Mouse (Mus musculus) hindbrain, embryonic 10.5 days (tissue): ENCODE measurements at regions not wholly inside any gene's neighbourhood (a gene's known extent, or its start where the extent isn't known, plus 50 kb on each side); places are given as distances from the start of the nearest gene placed in this dataset.

Experiments
- DNase-seq: peaks from one replicate; pipeline ENCODE4 v3.0.0-alpha.2; 2017; ENCODE audit warnings: low spot score
- H3K27ac ChIP-seq: fragments of 300-500 bp; sonication (generic); 2 replicates; pipeline ENCODE4 v1.5.1; 2016; ENCODE audit warnings: mild to moderate bottlenecking, moderate library complexity
- H3K27me3 ChIP-seq: fragments of 300-500 bp; sonication (generic); 2 replicates; pipeline ENCODE4 v1.6.1; 2016; ENCODE audit warnings: mild to moderate bottlenecking; ENCODE audit not compliant: poor library complexity, insufficient read depth, severe bottlenecking
- H3K36me3 ChIP-seq: fragments of 300-500 bp; sonication (generic); 2 replicates; pipeline ENCODE4 v1.6.1; 2016; ENCODE audit warnings: mild to moderate bottlenecking, moderate library complexity
- H3K4me1 ChIP-seq: fragments of 300-500 bp; sonication (generic); replicated peaks from 2 replicates; pipeline ENCODE4 v1.6.1; 2016; ENCODE audit warnings: mild to moderate bottlenecking
- H3K4me3 ChIP-seq: fragments of 300-500 bp; sonication (generic); 2 replicates; pipeline ENCODE4 v1.5.1; 2016; ENCODE audit warnings: mild to moderate bottlenecking, moderate library complexity
- H3K9me3 ChIP-seq: fragments of 300-500 bp; sonication (generic); 2 replicates; pipeline ENCODE4 v1.6.1; 2016; ENCODE audit warnings: mild to moderate bottlenecking, moderate library complexity
- WGBS: fragments of 180-500 bp; shearing (Covaris S2); methylation state at CpG from one replicate; pipeline ENCODE4 v1.1.7; 2016; 5-methylcytosine and 5-hydroxymethylcytosine counted together

DNA sequence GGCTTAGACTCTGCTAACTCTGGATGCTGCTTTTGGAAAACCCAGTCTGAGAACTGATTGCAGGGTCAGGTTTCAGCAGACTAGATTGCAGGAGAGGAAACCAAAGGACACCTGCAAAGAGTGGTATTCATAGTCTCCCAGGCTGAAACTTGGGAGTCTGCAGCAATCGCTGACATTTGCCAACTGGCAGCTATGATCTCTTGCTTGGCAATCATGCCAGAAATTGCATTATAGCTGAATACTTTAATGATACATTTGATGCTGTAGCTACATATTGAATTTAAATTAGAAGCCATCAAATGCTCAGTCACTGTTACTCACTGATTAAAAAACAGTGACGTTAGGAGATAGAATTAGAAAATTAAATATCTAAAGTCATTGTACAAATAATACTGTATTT is 79.8 kb upstream of the Eya4 start:
- WGBS, result 73% methylated on average over 2 of the region's 2 CpGs
- no peak for DNase-seq
- H3K9me3 ChIP-seq, result no peaks in the 10 kb centered on the region
- H3K36me3 ChIP-seq, result no peaks in the 10 kb centered on the region
- H3K4me1 ChIP-seq, result no peaks in the 10 kb centered on the region
- H3K4me3 ChIP-seq, result no peak overlapping the region
- no peak overlapping the region for H3K27ac ChIP-seq
- H3K27me3 ChIP-seq, result no peaks in the 10 kb centered on the region

DNA sequence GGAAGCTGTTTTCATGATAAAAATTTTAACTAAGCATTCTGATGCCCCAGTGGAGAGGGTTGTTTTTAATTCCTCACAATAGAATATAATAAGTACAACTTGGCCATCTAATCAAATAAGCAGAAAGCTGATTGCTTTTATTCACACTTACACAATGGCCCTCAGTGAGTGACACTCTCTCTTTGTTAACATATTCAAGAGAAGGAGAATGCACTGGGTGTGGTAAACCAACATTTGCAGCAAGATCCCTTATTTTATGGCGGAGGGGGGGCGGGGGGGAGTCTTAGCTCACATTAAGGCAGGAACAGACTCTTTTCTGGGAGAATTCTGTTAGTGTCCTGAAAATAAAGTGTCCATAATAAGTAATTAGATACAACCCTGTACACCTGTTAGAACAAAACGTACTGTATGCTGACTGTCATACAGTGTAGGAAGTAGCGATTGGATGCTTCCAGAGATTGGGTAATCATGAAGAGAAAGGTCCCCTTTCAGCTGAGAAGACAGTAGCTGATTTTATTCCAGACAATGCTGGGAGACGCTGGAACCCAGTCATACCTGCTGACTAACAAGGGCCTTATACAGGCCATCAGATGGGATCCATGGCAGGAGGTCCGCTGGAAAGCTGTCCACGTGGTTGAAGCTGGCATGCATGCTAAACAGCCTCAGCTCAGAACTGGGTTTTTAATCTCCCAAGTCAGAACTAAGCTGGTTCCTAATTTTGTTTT is 63.4 kb upstream of the Eya4 start:
- Histone ChIP-seq H3K4me1 (peaks cover 27% of the 10 kb centered on the region), H3K4me3 (no peak overlapping the region), H3K27me3 (no peaks in the 10 kb centered on the region), H3K9me3 (no peaks in the 10 kb centered on the region), H3K36me3 (no peaks in the 10 kb centered on the region), H3K27ac (peak overlapping the region; percentile 13; the same call in 1 of the 2 replicates)
- 43% methylated on average over 7 of the region's 7 CpGs for WGBS
- no peak for DNase-seq

DNA sequence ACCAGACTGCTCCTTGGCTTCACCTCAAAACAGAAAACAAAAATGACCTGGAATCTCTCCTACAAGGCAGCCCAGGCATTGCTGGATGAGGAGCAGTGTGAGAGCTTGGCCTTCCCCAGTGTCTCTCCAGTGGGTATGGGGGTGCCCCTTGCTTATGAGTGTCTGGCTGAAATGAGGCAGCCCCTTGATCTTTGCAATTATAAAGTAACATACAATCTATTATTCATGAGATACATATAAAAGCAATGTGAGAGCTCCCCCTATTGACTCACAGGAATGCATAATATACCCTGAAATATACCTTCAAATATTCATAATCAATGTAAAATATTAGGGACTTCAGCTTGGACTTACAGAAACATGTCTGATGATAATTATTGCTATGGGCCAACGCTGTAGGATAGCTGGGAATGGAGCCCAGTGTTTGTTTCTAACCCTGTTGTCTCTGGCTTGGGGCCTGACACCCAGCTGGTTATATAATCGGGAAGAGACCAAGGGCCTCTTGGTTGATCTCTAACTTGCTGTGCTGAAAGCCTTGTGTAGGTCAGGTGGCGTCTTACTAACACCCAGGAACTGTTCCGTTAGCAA is 52.9 kb upstream of the Eya4 start:
- WGBS, result 65% methylated on average over 4 of the region's 4 CpGs
- no peak overlapping the region for H3K4me3 ChIP-seq
- no peak for DNase-seq
- H3K9me3 ChIP-seq, result peaks cover 11% of the 10 kb centered on the region
- H3K36me3 ChIP-seq, result no peaks in the 10 kb centered on the region
- H3K27ac ChIP-seq, result no peak overlapping the region
- H3K4me1 ChIP-seq, result no peaks in the 10 kb centered on the region
- H3K27me3 ChIP-seq, result no peaks in the 10 kb centered on the region
